Mouse (Mus musculus) left cerebral cortex, adult 11 months (tissue): ENCODE measurements around the gene Dyrk4.

ENCODE experiments used
- DNase-seq: peaks from one replicate; pipeline ENCODE4 v3.0.0; 2022; ENCODE audit warnings: low spot score

Gene Dyrk4

GRCm38 (mm10) chr6:126921111-126921881, at the start of gene Dyrk4:
Gene Dyrk4, minus strand, starts transcription at chr6:126921839.
- DNase-seq, result no peak

GRCm38 (mm10) chr6:126966241-126967026, 44.8 kb upstream of the Dyrk4 start:
- DNase-seq, result no peak

- DNase-seq, result no peak
Measured at GRCm38 (mm10) chr6:126963426-126963825, 41.8 kb upstream of the Dyrk4 start.

GRCm38 (mm10) chr6:126962709-126963108, 41.1 kb upstream of the Dyrk4 start:
- DNase-seq, result no peak

- no peak for DNase-seq
Measured at GRCm38 (mm10) chr6:126961371-126962018, 39.9 kb upstream of the Dyrk4 start.

GRCm38 (mm10) chr6:126955734-126956133, 34.1 kb upstream of the Dyrk4 start:
- DNase-seq, result peak; percentile 36

GRCm38 (mm10) chr6:126948336-126948735, 26.7 kb upstream of the Dyrk4 start:
- no peak for DNase-seq

GRCm38 (mm10) chr6:126940451-126940850, 18.8 kb upstream of the Dyrk4 start:
- DNase-seq, result no peak

GRCm38 (mm10) chr6:126939487-126940171, 18.0 kb upstream of the Dyrk4 start, which contains the start of the genes Rad51ap1 and D6Wsu163e:
Gene Rad51ap1, minus strand, starts transcription at chr6:126939587.
Gene D6Wsu163e, plus strand, starts transcription at chr6:126939962.
- DNase-seq, result peak; percentile 92

GRCm38 (mm10) chr6:126938853-126939486, 17.3 kb upstream of the Dyrk4 start:
- no peak for DNase-seq

- DNase-seq, result no peak
Measured at GRCm38 (mm10) chr6:126938047-126938446, 16.4 kb upstream of the Dyrk4 start.

GRCm38 (mm10) chr6:126932896-126933295, 11.3 kb upstream of the Dyrk4 start:
- DNase-seq, result no peak

GRCm38 (mm10) chr6:126914928-126915327, 6.7 kb downstream of the Dyrk4 start:
- DNase-seq, result no peak

GRCm38 (mm10) chr6:126910727-126911126, 10.9 kb downstream of the Dyrk4 start:
- no peak for DNase-seq

- no peak for DNase-seq
Measured at GRCm38 (mm10) chr6:126907876-126908275, 13.8 kb downstream of the Dyrk4 start.

GRCm38 (mm10) chr6:126907378-126907777, 14.3 kb downstream of the Dyrk4 start:
- no peak for DNase-seq

- no peak for DNase-seq
Measured at GRCm38 (mm10) chr6:126877118-126877517, 44.5 kb downstream of the Dyrk4 start.

GRCm38 (mm10) chr6:126852881-126853280, 68.8 kb downstream of the Dyrk4 start, which contains the start of gene Akap3:
Gene Akap3, plus strand, starts transcription at chr6:126853098.
- DNase-seq, result no peak

GRCm38 (mm10) chr6:126848712-126849704, 72.6 kb downstream of the Dyrk4 start, which contains the start of gene Ndufa9:
Gene Ndufa9, minus strand, starts transcription at chr6:126849136.
- DNase-seq, result peak; percentile 89

GRCm38 (mm10) chr6:126836628-126837027, 85.0 kb downstream of the Dyrk4 start:
- DNase-seq, result no peak
